Mouse (Mus musculus) neural tube, embryonic 11.5 days (tissue): ENCODE data around the gene Tmem63a. TPM values are rescaled to one million over a fixed set of nuclear protein-coding genes. Genes with fewer than 3 reads are reported as not detected.
"Not testable (repeated sequence)": the region's sequence is repeated elsewhere in the genome, so short reads cannot be mapped to it uniquely, and the experiment has no call there.

ENCODE experiments used
- ATAC-seq: fragments of 200-750 bp; cut with Nextera tagmentation; 2 replicates; pipeline ENCODE4 v1.8.0; 2017; ENCODE audit warnings: moderate number of reproducible peaks, mild to moderate bottlenecking, moderate TSS enrichment, moderate library complexity; ENCODE audit not compliant: insufficient read depth, low FRiP score, low TSS enrichment
- DNase-seq: peaks from one replicate; pipeline ENCODE4 v3.0.0-alpha.2; 2015; ENCODE audit warnings: low spot score
- H3K27ac ChIP-seq: fragments of 300-500 bp; sonication (generic); 2 replicates; pipeline ENCODE4 v1.5.1; 2014; ENCODE audit warnings: low read depth, mild to moderate bottlenecking, low read length
- H3K27me3 ChIP-seq: fragments of 300-500 bp; sonication (generic); 2 replicates; pipeline ENCODE4 v1.6.1; 2014; ENCODE audit warnings: mild to moderate bottlenecking, low read length, mixed read lengths; ENCODE audit not compliant: control insufficient read depth, insufficient read depth
- H3K36me3 ChIP-seq: fragments of 300-500 bp; sonication (generic); 2 replicates; pipeline ENCODE4 v1.6.1; 2014; ENCODE audit warnings: mild to moderate bottlenecking, low read length, moderate library complexity, mixed read lengths; ENCODE audit not compliant: control insufficient read depth, insufficient read depth
- H3K4me1 ChIP-seq: fragments of 300-500 bp; sonication (generic); 2 replicates; pipeline ENCODE4 v1.6.1; 2014; ENCODE audit warnings: low read length, mixed read lengths; ENCODE audit not compliant: control insufficient read depth, insufficient read depth
- H3K4me2 ChIP-seq: fragments of 300-500 bp; sonication (generic); 2 replicates; pipeline ENCODE4 v1.6.1; 2014; ENCODE audit warnings: low read depth, mild to moderate bottlenecking, moderate library complexity
- H3K4me3 ChIP-seq: fragments of 300-500 bp; sonication (generic); 2 replicates; pipeline ENCODE4 v1.5.1; 2014; ENCODE audit warnings: low read depth, low read length
- H3K9ac ChIP-seq: fragments of 300-500 bp; sonication (generic); 2 replicates; pipeline ENCODE4 v1.6.1; 2014; ENCODE audit warnings: mild to moderate bottlenecking, low read length
- H3K9me3 ChIP-seq: fragments of 300-500 bp; sonication (generic); 2 replicates; pipeline ENCODE4 v1.6.1; 2016; ENCODE audit warnings: low read length; ENCODE audit not compliant: control insufficient read depth
- WGBS: fragments of 180-500 bp; shearing (Covaris S2); extraction: QIAGEN DNeasy Blood & Tissue Kit; methylation state at CpG from one replicate; pipeline ENCODE4 v1.1.7; 2014; 5-methylcytosine and 5-hydroxymethylcytosine counted together
- polyA plus RNA-seq: library from polyadenylated mRNA; unstranded; fragments of >200 nt; fragmentation: Nextera tagmentation; extraction: Ambion mirVana; gene quantifications from 2 replicates; pipeline ENCODE4 v1.2.1, GENCODE M21; 2014

Gene Tmem63a
- polyA plus RNA-seq = 2.6 and 3.1 TPM in 2 replicates

GRCm38 (mm10) chr1:180942166-180943031 lies at the start of gene Tmem63a:
Gene Tmem63a, plus strand, starts transcription at chr1:180942344.
- ATAC-seq (peak; percentile 51), DNase-seq (peak; percentile 76)
- under 1% methylated on average over 72 of the region's 73 CpGs for WGBS
- Histone ChIP-seq H3K4me3 (peak within 1 kb of the TSS; percentile 75), H3K36me3 (no peaks in the 10 kb centered on the region), H3K4me2 (peak within 1 kb of the TSS; percentile 97), H3K9ac (peak within 1 kb of the TSS; percentile 72), H3K9me3 (no peaks in the 10 kb centered on the region), H3K4me1 (peaks cover 4% of the 10 kb centered on the region; the same call in 1 of the 2 replicates), H3K27ac (no peak within 1 kb of the TSS), H3K27me3 (peaks cover 37% of the 10 kb centered on the region)

GRCm38 (mm10) chr1:180892808-180893207 lies 49.3 kb upstream of the Tmem63a start, which contains the start of gene Lefty2:
Gene Lefty2, plus strand, starts transcription at chr1:180893108.
- Histone ChIP-seq H3K27me3 (peaks cover 24% of the 10 kb centered on the region), H3K36me3 (no peaks in the 10 kb centered on the region), H3K9me3 (no peaks in the 10 kb centered on the region), H3K4me2 (no peak within 1 kb of the TSS), H3K4me1 (peaks cover 8% of the 10 kb centered on the region; the same call in 1 of the 2 replicates), H3K9ac (no peak within 1 kb of the TSS), H3K4me3 (no peak within 1 kb of the TSS), H3K27ac (no peak within 1 kb of the TSS)
- DNase-seq (no peak), ATAC-seq (no peak)
- whole genome bisulfite sequencing = 68% methylated on average over 10 of the region's 10 CpGs

- 4% methylated on average over 44 of the region's 51 CpGs for WGBS
- H3K9ac ChIP-seq = not testable (repeated sequence)
These were observed 47.8 kb upstream of the Tmem63a start for GRCm38 (mm10) chr1:180894088-180894987.

GRCm38 (mm10) chr1:180901107-180901506 lies 41.0 kb upstream of the Tmem63a start:
- no peaks in the 10 kb centered on the region for H3K27me3 ChIP-seq
- no peak overlapping the region for H3K27ac ChIP-seq
- ATAC-seq (no peak), DNase-seq (no peak)
- no peaks in the 10 kb centered on the region for H3K9me3 ChIP-seq
- H3K4me3 ChIP-seq = no peak overlapping the region
- H3K9ac ChIP-seq = no peak overlapping the region
- 0% methylated on average over 4 of the region's 4 CpGs for WGBS
- H3K4me2 ChIP-seq = no peak overlapping the region
- H3K36me3 ChIP-seq = peaks cover 3% of the 10 kb centered on the region; the same call in 1 of the 2 replicates
- peaks cover 9% of the 10 kb centered on the region; the same call in 1 of the 2 replicates for H3K4me1 ChIP-seq

More at GRCm38 (mm10) chr1:180894088-180894987, 47.8 kb upstream of the Tmem63a start:
- not testable (repeated sequence) for H3K4me1 ChIP-seq, H3K27ac ChIP-seq, ATAC-seq, H3K9me3 ChIP-seq, H3K36me3 ChIP-seq, DNase-seq
- peak overlapping the region; percentile 21 for H3K4me2 ChIP-seq
- peaks cover 24% of the 10 kb centered on the region for H3K27me3 ChIP-seq
- H3K4me3 ChIP-seq = peak overlapping the region; percentile 12; the same call in 1 of the 2 replicates

DNA sequence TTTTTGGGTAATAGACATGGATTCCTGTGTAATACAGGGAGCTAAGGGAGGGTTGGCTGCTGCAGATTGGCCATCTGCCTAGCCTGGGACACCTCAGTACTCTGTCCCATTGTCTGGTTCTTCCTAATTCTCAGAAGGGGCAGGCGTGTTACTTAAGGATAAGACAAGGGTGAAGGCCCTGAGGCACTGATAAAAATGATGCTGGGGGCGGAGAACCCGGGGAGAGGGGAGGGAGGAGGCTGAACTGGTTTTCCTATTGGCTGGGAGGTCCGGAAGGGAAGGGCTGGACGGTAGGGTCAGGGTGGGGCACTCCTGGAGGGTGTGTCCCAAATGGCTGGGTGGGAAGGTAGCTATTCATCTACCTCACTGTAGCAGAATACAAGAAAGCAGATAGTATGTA lies 39.2 kb upstream of the Tmem63a start:
- ATAC-seq (no peak), DNase-seq (no peak)
- no peak overlapping the region for H3K27ac ChIP-seq
- H3K4me2 ChIP-seq = no peak overlapping the region
- 36% methylated on average over 5 of the region's 5 CpGs for WGBS
- H3K4me3 ChIP-seq = no peak overlapping the region
- H3K9me3 ChIP-seq = no peaks in the 10 kb centered on the region
- peaks cover 5% of the 10 kb centered on the region for H3K36me3 ChIP-seq
- no peak overlapping the region for H3K9ac ChIP-seq
- H3K27me3 ChIP-seq = no peaks in the 10 kb centered on the region
- peaks cover 9% of the 10 kb centered on the region; the same call in 1 of the 2 replicates for H3K4me1 ChIP-seq

DNA sequence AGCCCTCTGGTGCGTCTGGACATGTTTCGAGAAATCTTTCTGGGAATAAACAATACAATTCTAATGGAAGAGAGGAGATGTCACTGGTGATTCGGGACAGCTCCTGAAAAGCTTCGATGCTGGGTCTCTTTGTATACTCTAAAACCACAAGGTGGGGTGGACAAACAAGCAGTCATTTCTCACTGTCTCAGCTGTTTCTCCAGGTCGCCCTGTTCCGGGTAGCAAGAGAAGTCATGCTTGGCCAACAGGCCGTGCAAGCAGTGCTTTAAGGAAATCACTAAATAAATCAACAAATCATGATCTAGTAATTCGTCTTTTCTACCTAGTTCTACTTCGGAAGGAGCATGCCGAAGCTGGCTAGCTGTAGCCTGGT lies 38.5 kb upstream of the Tmem63a start:
- Histone ChIP-seq H3K9me3 (no peaks in the 10 kb centered on the region), H3K36me3 (peaks cover 5% of the 10 kb centered on the region), H3K4me1 (peaks cover 9% of the 10 kb centered on the region; the same call in 1 of the 2 replicates), H3K4me2 (peak overlapping the region; percentile 39), H3K27me3 (no peaks in the 10 kb centered on the region), H3K9ac (peak overlapping the region; percentile 47), H3K4me3 (peak overlapping the region; percentile 12; the same call in 1 of the 2 replicates), H3K27ac (no peak overlapping the region)
- DNase-seq = no peak
- 42% methylated on average over 10 of the region's 10 CpGs for WGBS
- no peak for ATAC-seq

DNA sequence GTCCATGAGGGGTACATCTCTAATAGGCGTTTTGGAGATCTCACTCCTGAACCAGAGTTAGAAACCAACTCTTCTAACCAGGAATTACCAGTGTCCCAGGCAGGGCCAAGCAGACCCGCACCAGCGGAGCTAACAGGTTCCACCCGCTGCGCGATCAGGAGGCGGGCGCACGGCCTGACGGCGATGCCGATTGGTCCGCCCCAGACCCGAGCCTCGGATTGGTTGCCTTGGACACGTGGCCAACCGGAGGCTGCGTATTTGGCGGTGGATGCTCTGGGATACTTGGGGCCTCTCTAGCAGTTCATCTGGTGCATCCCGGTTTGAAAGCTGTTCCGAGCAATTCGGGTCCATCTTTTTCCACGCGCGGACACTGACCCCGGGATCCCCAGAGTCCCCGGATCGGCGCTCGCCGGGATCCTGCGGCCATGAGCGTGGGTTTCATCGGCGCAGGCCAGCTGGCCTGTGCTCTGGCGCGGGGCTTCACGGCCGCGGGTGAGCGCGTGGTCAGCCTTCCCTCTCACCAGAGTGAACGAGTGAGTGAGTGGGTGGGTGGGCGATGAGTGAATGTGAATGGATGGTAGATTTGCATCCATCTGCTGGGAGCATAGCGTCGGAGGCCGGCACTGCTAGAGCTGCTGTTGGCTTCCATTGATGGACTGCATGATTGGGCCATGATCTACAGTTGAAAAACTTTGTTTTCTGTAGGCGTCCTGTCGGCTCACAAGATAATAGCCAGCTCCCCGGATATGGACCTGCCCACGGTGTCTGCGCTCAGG lies 37.9 kb upstream of the Tmem63a start, which contains the start of gene Pycr2:
Pycr2 (plus strand) TSS at position 255 of the 776 bp plus-strand sequence.
- WGBS = under 1% methylated on average over 52 of the region's 52 CpGs
- Histone ChIP-seq H3K4me3 (peak within 1 kb of the TSS; percentile 90), H3K36me3 (peaks cover 5% of the 10 kb centered on the region), H3K27me3 (no peaks in the 10 kb centered on the region), H3K4me1 (peaks cover 9% of the 10 kb centered on the region; the same call in 1 of the 2 replicates), H3K27ac (0 out of 2 replicates have a peak within 1 kb of the TSS, but pooled peaks have one; percentile 60), H3K9me3 (no peaks in the 10 kb centered on the region), H3K9ac (peak within 1 kb of the TSS; percentile 91), H3K4me2 (peak within 1 kb of the TSS; percentile 87)
- DNase-seq (peak; percentile 97), ATAC-seq (peak; percentile 99)

- H3K36me3 ChIP-seq = peaks cover 5% of the 10 kb centered on the region
- H3K4me2 ChIP-seq = peak overlapping the region; percentile 87
- H3K9ac ChIP-seq = peak overlapping the region; percentile 91
- DNase-seq (peak; percentile 39), ATAC-seq (no peak)
- H3K4me1 ChIP-seq = peaks cover 9% of the 10 kb centered on the region; the same call in 1 of the 2 replicates
- WGBS = 5% methylated on average over 5 of the region's 5 CpGs
- H3K4me3 ChIP-seq = peak overlapping the region; percentile 90
- no peaks in the 10 kb centered on the region for H3K9me3 ChIP-seq
- H3K27ac ChIP-seq = 0 out of 2 replicates have a peak overlapping the region, but pooled peaks have one; percentile 6
- no peaks in the 10 kb centered on the region for H3K27me3 ChIP-seq
These were observed 37.4 kb upstream of the Tmem63a start for GRCm38 (mm10) chr1:180904815-180905080.
